Mouse (Mus musculus) neutrophil, adult 5-6 weeks (primary cell): Measurements from ENCODE around the gene Ralgapb. TPM values are rescaled to one million over a fixed set of nuclear protein-coding genes. Genes with fewer than 3 reads are reported as not detected.

Source experiments
- ATAC-seq: fragments of 151-379, 151-347 bp; 2 replicates; pipeline ENCODE4 v1.8.0; 2017; ENCODE audit warnings: mild to moderate bottlenecking, moderate TSS enrichment; ENCODE audit not compliant: insufficient number of reproducible peaks, poor library complexity, low FRiP score, severe bottlenecking; ENCODE audit errors: extremely low read depth
- total RNA-seq: library from RNA; stranded (forward); fragments of 200-1000 nt; gene quantifications from 2 replicates; pipeline ENCODE4 v1.2.3, GENCODE M21; 2017

The Ralgapb gene
- total RNA-seq, 1 experiment from 2014 or later = 71.7 TPM

DNA sequence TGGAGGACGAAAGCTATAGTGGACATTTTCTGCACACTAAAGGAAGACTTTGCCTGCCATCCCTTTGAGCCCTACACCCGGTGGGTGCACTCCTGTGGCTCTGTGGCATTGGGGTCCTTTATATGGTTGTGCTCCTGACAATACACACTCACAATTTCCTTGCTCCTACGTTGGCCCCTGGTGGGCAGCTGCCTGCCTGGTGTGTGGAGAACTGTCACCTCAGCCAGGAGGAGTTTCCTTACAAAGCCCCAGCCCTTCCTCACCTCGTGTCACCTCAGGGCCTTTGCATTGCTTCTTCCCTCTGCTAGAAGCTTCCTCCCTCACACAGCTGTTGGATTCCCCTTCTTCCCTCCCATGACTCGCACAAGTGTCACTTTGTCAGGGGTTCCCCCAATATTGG, 96.8 kb downstream of the Ralgapb start:
- no peak for ATAC-seq

- no peak for ATAC-seq
Measured at GRCm38 (mm10) chr2:158507046-158507445, 97.4 kb downstream of the Ralgapb start.

DNA sequence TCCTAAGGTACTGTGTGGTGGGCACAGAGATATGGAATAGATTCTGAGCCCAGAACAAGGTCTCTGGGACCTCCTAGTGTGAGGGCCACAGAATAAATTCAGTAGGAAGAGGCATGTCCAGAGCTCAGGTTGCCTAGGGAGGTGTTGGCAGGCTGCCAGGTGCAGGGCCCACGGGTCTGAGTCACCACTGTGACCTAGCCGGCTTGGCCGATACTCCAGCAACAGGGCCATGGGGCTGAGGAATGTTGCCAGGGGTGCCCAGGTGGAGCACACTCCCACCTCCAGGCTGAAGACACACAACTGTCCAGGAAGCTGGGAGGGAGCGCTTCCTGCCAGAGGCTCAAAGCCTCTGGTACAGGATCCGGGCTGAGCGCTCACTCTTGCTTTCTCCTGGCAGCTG, 101.0 kb downstream of the Ralgapb start:
- no peak for ATAC-seq

DNA sequence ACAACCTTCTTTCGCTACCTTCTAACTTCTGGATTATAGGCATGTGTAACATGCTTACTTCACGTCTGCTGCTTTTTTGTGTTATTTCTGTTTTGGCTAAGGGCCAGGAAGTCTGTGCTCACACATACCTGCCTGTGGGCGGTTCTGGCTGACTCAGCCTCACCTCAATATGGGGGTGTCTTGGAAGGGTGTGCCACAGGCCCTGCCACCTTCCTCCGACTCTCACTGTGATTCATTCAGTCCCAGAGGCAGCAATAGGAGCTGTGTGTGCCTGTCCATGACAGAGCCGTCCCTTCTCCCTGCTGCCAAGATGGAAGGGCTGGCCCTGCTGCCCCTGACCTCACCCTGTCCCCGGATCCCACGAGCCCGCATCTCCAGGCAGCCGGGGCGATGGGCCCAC, 102.9 kb downstream of the Ralgapb start, which contains the start of gene Arhgap40:
Arhgap40 (plus strand) TSS at position 269 of the 400 bp plus-strand sequence.
- no peak for ATAC-seq

- no peak for ATAC-seq
Measured at GRCm38 (mm10) chr2:158513821-158514336, 104.2 kb downstream of the Ralgapb start.

- ATAC-seq = no peak
Measured at GRCm38 (mm10) chr2:158518583-158518982, 108.9 kb downstream of the Ralgapb start.

DNA sequence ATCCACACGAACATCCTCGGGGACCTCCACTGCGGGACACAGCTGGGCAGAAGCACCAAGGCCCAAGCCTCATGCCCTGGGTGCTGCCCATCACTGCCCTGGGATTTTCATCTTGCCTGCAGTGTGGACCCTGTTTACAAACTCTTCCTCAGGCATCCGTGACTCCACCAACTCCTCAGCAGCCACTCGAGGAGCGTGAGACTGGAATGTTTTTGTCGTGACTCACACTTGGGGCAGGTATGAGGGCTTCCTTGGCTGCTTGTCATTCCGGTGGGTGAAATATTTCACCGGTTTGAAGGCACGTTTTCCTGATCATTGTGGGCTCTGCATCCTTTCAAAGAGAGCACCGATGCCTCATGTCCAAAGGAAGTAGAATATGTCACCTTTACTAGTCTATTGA, 109.4 kb downstream of the Ralgapb start:
- ATAC-seq = no peak

- no peak for ATAC-seq
Measured at GRCm38 (mm10) chr2:158519800-158520199, 110.2 kb downstream of the Ralgapb start.

GRCm38 (mm10) chr2:158523060-158523459, 113.4 kb downstream of the Ralgapb start:
- ATAC-seq = no peak

DNA sequence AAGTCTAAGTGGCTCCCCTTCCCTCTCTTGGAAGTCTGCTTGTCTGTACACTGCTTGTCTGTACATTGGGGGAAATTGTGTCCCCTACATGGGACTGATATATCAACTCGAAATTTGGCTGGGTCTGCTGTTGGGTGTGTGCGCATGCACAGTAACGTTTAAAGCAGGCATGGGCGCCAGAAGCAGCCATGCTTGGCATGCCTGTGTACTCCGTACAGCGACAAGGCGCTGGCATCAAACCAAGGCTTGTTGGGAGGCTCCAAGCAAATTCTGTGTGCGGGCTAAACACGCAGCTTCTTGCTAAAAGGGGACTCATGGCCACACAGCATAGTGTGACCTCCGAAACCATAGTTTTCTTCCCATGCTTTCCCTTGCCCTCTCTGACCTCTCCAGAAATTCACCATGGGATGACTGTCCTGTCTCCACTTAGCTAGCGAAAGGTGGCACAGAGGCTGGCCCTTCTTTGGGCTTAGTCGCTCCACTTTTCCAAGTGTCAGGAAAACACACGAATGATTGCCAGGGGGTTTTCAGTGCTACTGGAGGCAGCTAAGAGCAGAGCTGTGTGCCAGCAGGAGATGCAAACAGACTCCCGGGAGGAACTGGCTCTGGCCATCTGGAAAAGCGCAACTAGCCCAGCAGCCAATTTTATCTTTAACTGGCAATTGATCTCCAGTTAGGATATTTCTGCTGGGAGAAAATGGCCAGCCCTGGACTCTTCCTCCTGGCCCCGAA, 114.6 kb downstream of the Ralgapb start:
- no peak for ATAC-seq

DNA sequence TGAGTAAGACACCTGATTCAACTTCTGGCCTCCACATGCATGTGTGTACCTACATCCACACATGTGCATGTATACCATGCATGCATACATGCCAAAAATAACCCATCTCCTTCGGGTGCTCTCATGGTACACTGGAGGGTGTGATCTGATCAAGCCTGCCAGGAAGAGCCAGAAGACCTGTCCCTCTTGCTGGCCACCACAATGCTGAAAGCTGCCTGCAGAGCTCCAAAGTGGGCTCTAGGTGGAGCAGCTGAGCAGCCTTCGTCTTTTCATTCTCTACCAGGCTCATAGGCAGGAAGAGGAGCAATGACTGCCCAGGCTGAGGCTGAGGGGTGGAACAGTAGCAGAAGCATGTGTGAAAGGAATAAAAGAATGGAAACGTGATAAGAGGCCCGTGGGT, 124.4 kb downstream of the Ralgapb start:
- peak; percentile 64; the same call in 1 of the 2 replicates for ATAC-seq

- no peak for ATAC-seq
Measured at GRCm38 (mm10) chr2:158534559-158534958, 124.9 kb downstream of the Ralgapb start.

GRCm38 (mm10) chr2:158539433-158540305, 130.0 kb downstream of the Ralgapb start:
- no peak for ATAC-seq

- no peak for ATAC-seq
Measured at GRCm38 (mm10) chr2:158541286-158541685, 131.6 kb downstream of the Ralgapb start.

DNA sequence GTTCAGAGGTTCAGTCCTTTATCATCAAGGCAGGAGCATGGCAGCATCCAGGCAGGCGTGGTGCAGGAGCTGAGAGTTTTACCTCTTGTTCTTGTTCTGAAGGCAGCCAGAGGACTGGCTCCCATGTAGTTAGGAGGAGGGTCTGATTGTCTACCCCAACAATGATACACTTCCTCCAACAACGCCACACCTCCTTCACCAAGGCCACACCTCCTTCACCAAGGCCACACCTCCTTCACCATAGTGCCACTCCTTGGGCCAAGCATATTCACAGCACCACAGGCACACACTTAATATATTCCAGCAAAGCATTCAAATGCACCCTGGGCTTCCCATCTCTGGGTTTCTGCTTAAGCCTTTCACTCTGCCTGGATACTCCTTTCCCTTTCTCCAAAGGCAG, 135.6 kb downstream of the Ralgapb start:
- ATAC-seq = no peak

DNA sequence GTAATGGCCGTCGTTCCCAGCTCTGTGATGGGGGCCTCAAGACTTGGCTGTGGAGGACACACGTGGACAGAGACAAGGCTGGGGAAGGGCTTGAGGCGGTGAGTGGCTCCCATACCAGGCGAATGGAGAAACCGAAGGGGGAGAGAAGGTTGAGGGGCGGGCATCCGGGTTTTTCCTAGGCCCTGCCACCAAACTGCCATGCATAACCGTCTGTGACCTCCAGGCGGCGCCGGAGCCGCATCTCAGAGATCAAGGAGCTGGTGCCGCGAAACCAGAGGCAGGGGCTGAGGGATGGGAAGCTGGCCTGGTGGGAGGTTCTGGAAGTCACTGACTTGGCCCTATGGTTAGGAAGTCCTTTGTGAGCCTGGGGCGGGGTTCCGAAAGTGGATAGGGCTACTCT, 137.1 kb downstream of the Ralgapb start:
- peak; percentile 49 for ATAC-seq
